Mouse (Mus musculus) G1E (cell line): ENCODE results near the gene Olfr325.

Experiments used
- CTCF ChIP-seq: IDR thresholded peaks from 2 replicates; pipeline ENCODE4 v1.5.1; 2012; ENCODE audit warnings: low read depth, low read length, inconsistent platforms, mixed read lengths
- GATA1 ChIP-seq: IDR thresholded peaks from 2 replicates; pipeline ENCODE4 v1.6.1; 2012; ENCODE audit warnings: borderline replicate concordance, low read length, inconsistent platforms, mixed read lengths
- POLR2AphosphoS5 ChIP-seq: IDR thresholded peaks from 2 replicates; pipeline ENCODE4 v1.6.1; 2012; ENCODE audit warnings: low read depth, low read length, inconsistent platforms; ENCODE audit not compliant: insufficient replicate concordance

- TF ChIP-seq GATA1, result no peak
- TF ChIP-seq CTCF, result no peak
- no peak for TF ChIP-seq POLR2AphosphoS5
These were observed 1.1 kb downstream of the Olfr325 start for GRCm38 (mm10) chr11:58578636-58579035.
